Mouse (Mus musculus): Measurements from ENCODE around the gene Scp2. TPM values are rescaled to one million over a fixed set of nuclear protein-coding genes. Genes with fewer than 3 reads are reported as not detected.

Gene Scp2
- polyA plus RNA-seq, 1 experiment from 2014 or later = 189 TPM

GRCm38 (mm10) chr4:108060774-108061173 lies 84.0 kb downstream of the Scp2 start:
- Histone ChIP-seq H3K27ac (ENCODE audit: low read length) (no peak overlapping the region), H3K4me2 (ENCODE audit: low read depth, low read length) (no peak overlapping the region), H3K27me3 (ENCODE audit: control insufficient read depth, insufficient read depth, low read length) (no peaks in the 10 kb centered on the region), H3K4me1 (ENCODE audit: control insufficient read depth, insufficient read depth, low read length) (0 out of 2 replicates have a peak, but pooled peaks cover 3% of the 10 kb centered on the region), H3K4me3 (ENCODE audit: low read length) (no peak overlapping the region), H3K9me3 (replicated peaks; ENCODE audit: control insufficient read depth, low read length) (no peaks in the 10 kb centered on the region), H3K9ac (ENCODE audit: low read length) (no peak overlapping the region), H3K36me3 (ENCODE audit: control insufficient read depth, insufficient read depth) (peaks cover 15% of the 10 kb centered on the region)
- no peak for ATAC-seq (replicated peaks; ENCODE audit: extremely low read depth, insufficient read depth, low FRiP score)
- WGBS = 75% methylated on average over 4 of the region's 4 CpGs

- no peak overlapping the region for H3K4me3 ChIP-seq (ENCODE audit: low read length)
- H3K36me3 ChIP-seq (ENCODE audit: control insufficient read depth, insufficient read depth) = peaks cover 22% of the 10 kb centered on the region
- WGBS = 81% methylated on average over 19 of the region's 19 CpGs
- no peak overlapping the region for H3K4me2 ChIP-seq (ENCODE audit: low read depth, low read length)
- H3K27me3 ChIP-seq (ENCODE audit: control insufficient read depth, insufficient read depth, low read length) = no peaks in the 10 kb centered on the region
- no peaks in the 10 kb centered on the region for H3K4me1 ChIP-seq (ENCODE audit: control insufficient read depth, insufficient read depth, low read length)
- no peak for ATAC-seq (replicated peaks; ENCODE audit: extremely low read depth, insufficient read depth, low FRiP score)
- H3K9me3 ChIP-seq (replicated peaks; ENCODE audit: control insufficient read depth, low read length) = no peaks in the 10 kb centered on the region
- H3K9ac ChIP-seq (ENCODE audit: low read length) = no peak overlapping the region
- H3K27ac ChIP-seq (ENCODE audit: low read length) = no peak overlapping the region
Observed at GRCm38 (mm10) chr4:108059601-108060379, 85.0 kb downstream of the Scp2 start.

- no peak overlapping the region for H3K4me2 ChIP-seq (ENCODE audit: low read depth, low read length)
- WGBS = 33% methylated on average over 10 of the region's 10 CpGs
- no peaks in the 10 kb centered on the region for H3K9me3 ChIP-seq (replicated peaks; ENCODE audit: control insufficient read depth, low read length)
- H3K9ac ChIP-seq (ENCODE audit: low read length) = no peak overlapping the region
- 0 out of 2 replicates have a peak overlapping the region, but pooled peaks have one; percentile 15 for H3K27ac ChIP-seq (ENCODE audit: low read length)
- H3K4me1 ChIP-seq (ENCODE audit: control insufficient read depth, insufficient read depth, low read length) = peaks cover 1% of the 10 kb centered on the region
- ATAC-seq (replicated peaks; ENCODE audit: extremely low read depth, insufficient read depth, low FRiP score) = peak; percentile 45
- H3K36me3 ChIP-seq (ENCODE audit: control insufficient read depth, insufficient read depth) = peaks cover 22% of the 10 kb centered on the region
- H3K27me3 ChIP-seq (ENCODE audit: control insufficient read depth, insufficient read depth, low read length) = no peaks in the 10 kb centered on the region
- no peak overlapping the region for H3K4me3 ChIP-seq (ENCODE audit: low read length)
Observed at GRCm38 (mm10) chr4:108058166-108058565, 86.6 kb downstream of the Scp2 start.

- peaks cover 8% of the 10 kb centered on the region for H3K4me1 ChIP-seq (ENCODE audit: control insufficient read depth, insufficient read depth, low read length)
- H3K4me2 ChIP-seq (ENCODE audit: low read depth, low read length) = no peak overlapping the region
- H3K9me3 ChIP-seq (replicated peaks; ENCODE audit: control insufficient read depth, low read length) = no peaks in the 10 kb centered on the region
- peaks cover 19% of the 10 kb centered on the region for H3K36me3 ChIP-seq (ENCODE audit: control insufficient read depth, insufficient read depth)
- WGBS = 96% methylated on average over 2 of the region's 2 CpGs
- H3K4me3 ChIP-seq (ENCODE audit: low read length) = no peak overlapping the region
- H3K27ac ChIP-seq (ENCODE audit: low read length) = no peak overlapping the region
- no peak for ATAC-seq (replicated peaks; ENCODE audit: extremely low read depth, insufficient read depth, low FRiP score)
- no peak overlapping the region for H3K9ac ChIP-seq (ENCODE audit: low read length)
- H3K27me3 ChIP-seq (ENCODE audit: control insufficient read depth, insufficient read depth, low read length) = no peaks in the 10 kb centered on the region
Observed at GRCm38 (mm10) chr4:108057247-108057646, 87.6 kb downstream of the Scp2 start.

- no peaks in the 10 kb centered on the region for H3K9me3 ChIP-seq (replicated peaks; ENCODE audit: control insufficient read depth, low read length)
- H3K27me3 ChIP-seq (ENCODE audit: control insufficient read depth, insufficient read depth, low read length) = no peaks in the 10 kb centered on the region
- no peak overlapping the region for H3K4me2 ChIP-seq (ENCODE audit: low read depth, low read length)
- no peak for ATAC-seq (replicated peaks; ENCODE audit: extremely low read depth, insufficient read depth, low FRiP score)
- WGBS = 89% methylated on average over 10 of the region's 10 CpGs
- peaks cover 14% of the 10 kb centered on the region for H3K36me3 ChIP-seq (ENCODE audit: control insufficient read depth, insufficient read depth)
- no peak overlapping the region for H3K4me3 ChIP-seq (ENCODE audit: low read length)
- peaks cover 8% of the 10 kb centered on the region for H3K4me1 ChIP-seq (ENCODE audit: control insufficient read depth, insufficient read depth, low read length)
- H3K27ac ChIP-seq (ENCODE audit: low read length) = no peak overlapping the region
- no peak overlapping the region for H3K9ac ChIP-seq (ENCODE audit: low read length)
Observed at GRCm38 (mm10) chr4:108055873-108056272, 88.9 kb downstream of the Scp2 start.

- no peak for ATAC-seq (replicated peaks; ENCODE audit: extremely low read depth, insufficient read depth, low FRiP score)
- Histone ChIP-seq H3K27me3 (ENCODE audit: control insufficient read depth, insufficient read depth, low read length) (no peaks in the 10 kb centered on the region), H3K4me2 (ENCODE audit: low read depth, low read length) (no peak overlapping the region), H3K36me3 (ENCODE audit: control insufficient read depth, insufficient read depth) (peaks cover 17% of the 10 kb centered on the region), H3K4me1 (ENCODE audit: control insufficient read depth, insufficient read depth, low read length) (peaks cover 8% of the 10 kb centered on the region), H3K27ac (ENCODE audit: low read length) (no peak overlapping the region), H3K9me3 (replicated peaks; ENCODE audit: control insufficient read depth, low read length) (no peaks in the 10 kb centered on the region), H3K9ac (ENCODE audit: low read length) (no peak overlapping the region), H3K4me3 (ENCODE audit: low read length) (no peak overlapping the region)
- WGBS = 56% methylated on average over 8 of the region's 8 CpGs
Observed at GRCm38 (mm10) chr4:108052673-108053072, 92.1 kb downstream of the Scp2 start.

GRCm38 (mm10) chr4:108051687-108052274 lies 93.0 kb downstream of the Scp2 start:
- Histone ChIP-seq H3K4me1 (ENCODE audit: control insufficient read depth, insufficient read depth, low read length) (peaks cover 8% of the 10 kb centered on the region), H3K9me3 (replicated peaks; ENCODE audit: control insufficient read depth, low read length) (no peaks in the 10 kb centered on the region), H3K4me2 (ENCODE audit: low read depth, low read length) (no peak overlapping the region), H3K27ac (ENCODE audit: low read length) (no peak overlapping the region), H3K36me3 (ENCODE audit: control insufficient read depth, insufficient read depth) (peaks cover 22% of the 10 kb centered on the region), H3K4me3 (ENCODE audit: low read length) (no peak overlapping the region), H3K27me3 (ENCODE audit: control insufficient read depth, insufficient read depth, low read length) (no peaks in the 10 kb centered on the region), H3K9ac (ENCODE audit: low read length) (no peak overlapping the region)
- WGBS = 67% methylated on average over 10 of the region's 10 CpGs
- 0 out of 2 replicates have a peak, but pooled peaks have one; percentile 41 for ATAC-seq (replicated peaks; ENCODE audit: extremely low read depth, insufficient read depth, low FRiP score)

- Histone ChIP-seq H3K27me3 (ENCODE audit: control insufficient read depth, insufficient read depth, low read length) (no peaks in the 10 kb centered on the region), H3K9ac (ENCODE audit: low read length) (no peak overlapping the region), H3K36me3 (ENCODE audit: control insufficient read depth, insufficient read depth) (peaks cover 8% of the 10 kb centered on the region; the same call in 1 of the 2 replicates), H3K4me2 (ENCODE audit: low read depth, low read length) (no peak overlapping the region), H3K9me3 (replicated peaks; ENCODE audit: control insufficient read depth, low read length) (no peaks in the 10 kb centered on the region), H3K27ac (ENCODE audit: low read length) (peak overlapping the region; percentile 24; the same call in 1 of the 2 replicates), H3K4me1 (ENCODE audit: control insufficient read depth, insufficient read depth, low read length) (peaks cover 9% of the 10 kb centered on the region), H3K4me3 (ENCODE audit: low read length) (no peak overlapping the region)
- ATAC-seq (replicated peaks; ENCODE audit: extremely low read depth, insufficient read depth, low FRiP score) = no peak
- WGBS = 67% methylated on average over 8 of the region's 8 CpGs
Observed at GRCm38 (mm10) chr4:108046136-108046535, 98.7 kb downstream of the Scp2 start.
